Mouse (Mus musculus) bone marrow, adult 2 months (tissue): ENCODE measurements around the gene Ramp1.

ENCODE experiments used
- CTCF ChIP-seq: fragments of 200-500 bp; IDR thresholded peaks from 2 replicates; pipeline ENCODE4 v1.5.1; 2011; ENCODE audit warnings: low read length, control low read depth; ENCODE audit not compliant: control insufficient read depth, insufficient read depth
- POLR2A ChIP-seq: fragments of 200-500 bp; IDR thresholded peaks from 2 replicates; pipeline ENCODE4 v1.6.1; 2011; ENCODE audit warnings: low read depth, mild to moderate bottlenecking, control low read depth, low read length, borderline replicate concordance; ENCODE audit not compliant: control insufficient read depth

DNA sequence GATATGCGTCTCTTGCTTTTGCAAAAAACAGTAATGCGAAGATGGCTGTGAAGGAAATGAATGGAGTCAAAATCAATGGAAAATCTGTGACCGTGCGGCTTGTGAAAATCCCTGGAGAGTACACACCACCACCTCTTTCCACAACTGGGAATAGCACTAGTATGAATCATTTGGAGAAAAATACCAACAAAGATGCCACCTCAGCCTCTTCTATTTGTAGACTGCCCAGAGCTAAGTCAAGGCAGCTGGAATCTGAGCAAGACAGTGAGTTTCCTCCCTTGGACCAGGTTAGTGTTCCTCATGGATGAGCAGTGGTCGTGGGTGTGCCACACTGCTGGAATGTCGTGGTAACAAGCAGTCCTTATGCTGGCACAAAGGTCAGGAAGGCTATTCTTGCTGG lies 12.8 kb upstream of the Ramp1 start:
- TF ChIP-seq POLR2A (no peak), CTCF (no peak)
